Mouse (Mus musculus): ENCODE results near the gene Car6. TPM values are rescaled to one million over a fixed set of nuclear protein-coding genes. Genes with fewer than 3 reads are reported as not detected.

Gene Car6
- total and polyA plus RNA-seq, 3 experiments: not detected

- Histone ChIP-seq H3K36me3 (replicated peaks) (peaks cover 73% of the 10 kb centered on the region), H3K4me1 (ENCODE audit: insufficient read depth, low read depth, low read length) (peaks cover 71% of the 10 kb centered on the region), H3K4me3 (ENCODE audit: low read depth, low read length) (peak overlapping the region; percentile 68), H3K27me3 (ENCODE audit: insufficient read depth, low read length) (no peaks in the 10 kb centered on the region), H3K9me3 (replicated peaks) (no peaks in the 10 kb centered on the region)
- DNase-seq (ENCODE audit: low spot score) (no peak), ATAC-seq (ENCODE audit: extremely low read depth, insufficient number of reproducible peaks, low FRiP score, poor library complexity, severe bottlenecking) (no peak)
- TF ChIP-seq CTCF (IDR thresholded peaks at IDR 0.05; ENCODE audit: low read depth, low read length) (no peak), TAL1 (conservative IDR thresholded peaks at IDR 0.05; ENCODE audit: low read depth, low read length) (no peak), GATA2 (IDR thresholded peaks at IDR 0.05; ENCODE audit: borderline replicate concordance, low read depth, low read length) (no peak), GATA1 (IDR thresholded peaks at IDR 0.05; ENCODE audit: borderline replicate concordance, low read length) (no peak), POLR2AphosphoS5 (IDR thresholded peaks at IDR 0.05; ENCODE audit: insufficient replicate concordance, low read depth, low read length) (no peak)
Measured at GRCm38 (mm10) chr4:150240381-150240886, 39.3 kb upstream of the Car6 start.

GRCm38 (mm10) chr4:150239951-150240368 is 38.8 kb upstream of the Car6 start:
- ATAC-seq (ENCODE audit: extremely low read depth, insufficient number of reproducible peaks, low FRiP score, poor library complexity, severe bottlenecking) (peak; percentile 43), DNase-seq (ENCODE audit: low spot score) (peak; percentile 64)
- Histone ChIP-seq H3K9me3 (replicated peaks) (no peaks in the 10 kb centered on the region), H3K4me1 (ENCODE audit: insufficient read depth, low read depth, low read length) (peaks cover 75% of the 10 kb centered on the region), H3K36me3 (replicated peaks) (peaks cover 69% of the 10 kb centered on the region), H3K4me3 (ENCODE audit: low read depth, low read length) (peak overlapping the region; percentile 99), H3K27me3 (ENCODE audit: insufficient read depth, low read length) (no peaks in the 10 kb centered on the region)
- no peak for TF ChIP-seq POLR2AphosphoS5 (IDR thresholded peaks at IDR 0.05; ENCODE audit: insufficient replicate concordance, low read depth, low read length)
- no peak for TF ChIP-seq TAL1 (conservative IDR thresholded peaks at IDR 0.05; ENCODE audit: low read depth, low read length)
- peak; percentile 91 for TF ChIP-seq CTCF (IDR thresholded peaks at IDR 0.05; ENCODE audit: low read depth, low read length)

GRCm38 (mm10) chr4:150239503-150239902 is 38.4 kb upstream of the Car6 start:
- peaks cover 75% of the 10 kb centered on the region for H3K4me1 ChIP-seq (ENCODE audit: insufficient read depth, low read depth, low read length)
- DNase-seq (ENCODE audit: low spot score) (no peak), ATAC-seq (ENCODE audit: extremely low read depth, insufficient number of reproducible peaks, low FRiP score, poor library complexity, severe bottlenecking) (no peak)
- no peak for TF ChIP-seq CTCF (IDR thresholded peaks at IDR 0.05; ENCODE audit: low read depth, low read length)
- TF ChIP-seq GATA2 (IDR thresholded peaks at IDR 0.05; ENCODE audit: borderline replicate concordance, low read depth, low read length): no peak
- no peak for TF ChIP-seq GATA1 (IDR thresholded peaks at IDR 0.05; ENCODE audit: borderline replicate concordance, low read length)
- TF ChIP-seq TAL1 (conservative IDR thresholded peaks at IDR 0.05; ENCODE audit: low read depth, low read length): no peak
- TF ChIP-seq POLR2AphosphoS5 (IDR thresholded peaks at IDR 0.05; ENCODE audit: insufficient replicate concordance, low read depth, low read length): no peak
- H3K9me3 ChIP-seq (replicated peaks): no peaks in the 10 kb centered on the region
- no peaks in the 10 kb centered on the region for H3K27me3 ChIP-seq (ENCODE audit: insufficient read depth, low read length)
- H3K36me3 ChIP-seq (replicated peaks): peaks cover 64% of the 10 kb centered on the region
- peak overlapping the region; percentile 99 for H3K4me3 ChIP-seq (ENCODE audit: low read depth, low read length)

- no peaks in the 10 kb centered on the region for H3K9me3 ChIP-seq (replicated peaks)
- TF ChIP-seq CTCF (IDR thresholded peaks at IDR 0.05; ENCODE audit: low read depth, low read length) (no peak), GATA2 (IDR thresholded peaks at IDR 0.05; ENCODE audit: borderline replicate concordance, low read depth, low read length) (no peak), TAL1 (conservative IDR thresholded peaks at IDR 0.05; ENCODE audit: low read depth, low read length) (no peak), POLR2AphosphoS5 (IDR thresholded peaks at IDR 0.05; ENCODE audit: insufficient replicate concordance, low read depth, low read length) (no peak), GATA1 (IDR thresholded peaks at IDR 0.05; ENCODE audit: borderline replicate concordance, low read length) (no peak)
- peak overlapping the region; percentile 99 for H3K4me3 ChIP-seq (ENCODE audit: low read depth, low read length)
- H3K36me3 ChIP-seq (replicated peaks): peaks cover 60% of the 10 kb centered on the region
- H3K4me1 ChIP-seq (ENCODE audit: insufficient read depth, low read depth, low read length): peaks cover 75% of the 10 kb centered on the region
- no peak for DNase-seq (ENCODE audit: low spot score)
- H3K27me3 ChIP-seq (ENCODE audit: insufficient read depth, low read length): no peaks in the 10 kb centered on the region
- ATAC-seq (ENCODE audit: extremely low read depth, insufficient number of reproducible peaks, low FRiP score, poor library complexity, severe bottlenecking): no peak
Measured at GRCm38 (mm10) chr4:150239087-150239480, 38.0 kb upstream of the Car6 start.

GRCm38 (mm10) chr4:150238433-150239086 is 37.4 kb upstream of the Car6 start:
- DNase-seq (ENCODE audit: low spot score) (no peak), ATAC-seq (ENCODE audit: extremely low read depth, insufficient number of reproducible peaks, low FRiP score, poor library complexity, severe bottlenecking) (no peak)
- TF ChIP-seq GATA1 (IDR thresholded peaks at IDR 0.05; ENCODE audit: borderline replicate concordance, low read length) (no peak), CTCF (IDR thresholded peaks at IDR 0.05; ENCODE audit: low read depth, low read length) (no peak), GATA2 (IDR thresholded peaks at IDR 0.05; ENCODE audit: borderline replicate concordance, low read depth, low read length) (no peak), POLR2AphosphoS5 (IDR thresholded peaks at IDR 0.05; ENCODE audit: insufficient replicate concordance, low read depth, low read length) (no peak), TAL1 (conservative IDR thresholded peaks at IDR 0.05; ENCODE audit: low read depth, low read length) (no peak)
- Histone ChIP-seq H3K27me3 (ENCODE audit: insufficient read depth, low read length) (no peaks in the 10 kb centered on the region), H3K4me1 (ENCODE audit: insufficient read depth, low read depth, low read length) (peaks cover 70% of the 10 kb centered on the region), H3K4me3 (ENCODE audit: low read depth, low read length) (peak overlapping the region; percentile 99), H3K9me3 (replicated peaks) (no peaks in the 10 kb centered on the region), H3K36me3 (replicated peaks) (peaks cover 55% of the 10 kb centered on the region)

GRCm38 (mm10) chr4:150237636-150238361 is 36.7 kb upstream of the Car6 start:
- Histone ChIP-seq H3K4me1 (ENCODE audit: insufficient read depth, low read depth, low read length) (peaks cover 62% of the 10 kb centered on the region), H3K4me3 (ENCODE audit: low read depth, low read length) (peak overlapping the region; percentile 99), H3K36me3 (replicated peaks) (peaks cover 47% of the 10 kb centered on the region), H3K9me3 (replicated peaks) (no peaks in the 10 kb centered on the region), H3K27me3 (ENCODE audit: insufficient read depth, low read length) (no peaks in the 10 kb centered on the region)
- TF ChIP-seq TAL1 (conservative IDR thresholded peaks at IDR 0.05; ENCODE audit: low read depth, low read length) (no peak), POLR2AphosphoS5 (IDR thresholded peaks at IDR 0.05; ENCODE audit: insufficient replicate concordance, low read depth, low read length) (no peak; the same call in 1 of the 2 replicates), GATA2 (IDR thresholded peaks at IDR 0.05; ENCODE audit: borderline replicate concordance, low read depth, low read length) (no peak), GATA1 (IDR thresholded peaks at IDR 0.05; ENCODE audit: borderline replicate concordance, low read length) (no peak), CTCF (IDR thresholded peaks at IDR 0.05; ENCODE audit: low read depth, low read length) (no peak)
- DNase-seq (ENCODE audit: low spot score) (no peak), ATAC-seq (ENCODE audit: extremely low read depth, insufficient number of reproducible peaks, low FRiP score, poor library complexity, severe bottlenecking) (no peak)

Data from G1E (cell line).